Mouse (Mus musculus) lung, adult 2 months (tissue): Measurements from ENCODE around the gene Senp3.

Source experiments
- CTCF ChIP-seq: fragments of 200-500 bp; IDR thresholded peaks from 2 replicates; pipeline ENCODE4 v1.5.1; 2011; ENCODE audit warnings: mild to moderate bottlenecking, low read length, control low read depth; ENCODE audit not compliant: insufficient read depth
- POLR2A ChIP-seq: fragments of 200-500 bp; IDR thresholded peaks from 2 replicates; pipeline ENCODE4 v1.6.1; 2011; ENCODE audit warnings: low read depth, mild to moderate bottlenecking, control low read depth, low read length, borderline replicate concordance; ENCODE audit errors: extremely low read depth

- TF ChIP-seq POLR2A (no peak), CTCF (no peak)
Measured at GRCm38 (mm10) chr11:69725951-69726350, 44.1 kb upstream of the Senp3 start.
